ENCODE assay signal across 8 mouse cellular contexts in the genomic region with DNA sequence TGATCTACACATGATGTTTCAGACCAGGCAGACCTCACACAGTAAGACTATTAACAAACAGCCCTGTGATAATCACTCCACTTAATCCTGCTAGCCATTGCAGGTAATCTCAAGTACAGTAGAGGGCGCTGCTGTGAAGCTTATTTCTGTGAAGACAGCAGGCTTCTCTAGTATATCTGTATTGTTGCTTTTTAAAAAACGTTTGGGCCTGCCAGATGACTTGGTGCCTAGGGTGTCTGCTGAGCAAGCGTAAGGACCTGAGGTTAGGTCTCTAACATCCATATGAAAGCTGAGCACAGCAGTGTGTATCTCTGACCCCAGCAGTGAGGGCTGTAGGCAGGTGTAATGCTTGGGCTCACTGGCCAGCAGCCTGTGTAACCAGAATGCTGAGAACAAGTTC.
A peak's percentile ranks its signal among the peaks of the same experiment; 100 is the strongest.
DNase-seq lines count a peak whose midpoint lies in the region; ATAC-seq lines count a peak whose summit lies in the region.

No protein-coding gene starts in this region.

- peak; percentile 31 for DNase-seq in adrenal gland, postnatal 10 days
- no peak for DNase-seq in adrenal gland, postnatal 25 days
- DNase-seq in CD4-positive helper T cell, adult 2 months (ENCODE audit: low read depth, low spot score), result peak; percentile 35
- peak; percentile 64 to 71 for DNase-seq in cerebellum, postnatal 14 days
- DNase-seq in heart, postnatal 4 days, result peak; percentile 48
- DNase-seq in layer of hippocampus, adult 11-12 months (ENCODE audit: low spot score), result peak; percentile 50
- peak; percentile 24 for DNase-seq in telencephalon, adult 2 months (ENCODE audit: low read depth, low spot score)

- peak; percentile 91 for ATAC-seq in megakaryocyte progenitor cell, adult 5-6 weeks (replicated peaks; ENCODE audit: poor library complexity)
